Mouse (Mus musculus): ENCODE data around the gene Ehf. TPM values are rescaled to one million over a fixed set of nuclear protein-coding genes. Genes with fewer than 3 reads are reported as not detected.

Ehf gene
- polyA plus RNA-seq, 1 experiment from 2014 or later, result 0.11 TPM

DNA sequence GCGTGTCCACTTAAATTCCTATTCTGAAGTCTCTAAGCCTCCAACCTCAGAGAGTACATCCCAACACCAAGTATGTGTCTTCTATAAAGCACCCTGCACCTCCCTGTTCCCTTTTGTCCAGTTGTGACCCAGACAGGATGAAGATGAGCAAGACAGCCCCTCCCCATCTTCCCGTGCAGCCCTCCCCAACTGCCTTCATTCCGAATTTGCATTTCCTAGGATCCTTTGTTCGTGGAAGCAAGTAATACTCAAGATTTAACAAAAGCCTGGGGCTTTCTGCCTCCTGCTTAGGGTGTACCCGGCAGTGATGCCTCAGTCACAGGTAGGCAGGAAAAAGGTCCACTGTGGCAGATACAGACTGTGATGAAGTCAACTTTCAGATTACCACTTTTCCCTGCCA, 7.6 kb upstream of the Ehf start:
- WGBS, result 65% methylated on average over 5 of the region's 5 CpGs
- no peak overlapping the region for H3K4me2 ChIP-seq

DNA sequence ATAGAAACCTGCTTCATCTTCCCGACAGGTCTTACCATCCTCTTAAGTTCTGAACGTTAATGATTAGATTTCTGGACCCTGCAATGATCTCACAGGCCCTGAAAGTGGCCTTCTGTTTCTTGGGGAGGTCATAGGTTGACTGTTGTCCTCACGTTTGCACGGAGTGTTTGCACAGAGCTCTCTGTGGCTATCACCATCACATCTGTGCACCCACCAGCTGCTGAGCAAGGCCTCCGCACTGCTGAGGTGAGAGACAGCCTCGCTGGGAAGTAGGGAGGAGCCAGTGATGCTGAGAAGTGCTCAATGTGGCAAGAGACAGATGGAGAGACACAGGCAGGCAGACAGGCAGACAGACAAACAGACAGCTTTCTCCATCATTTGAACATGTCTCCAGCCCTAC, 3.6 kb upstream of the Ehf start:
- DNase-seq (ENCODE audit: low spot score) (no peak), ATAC-seq (replicated peaks; ENCODE audit: low FRiP score) (no peak)
- no peak overlapping the region for H3K9ac ChIP-seq (ENCODE audit: low read depth, low read length)
- H3K4me2 ChIP-seq, result no peak overlapping the region
- H3K9me3 ChIP-seq (ENCODE audit: control insufficient read depth, low read length), result no peaks in the 10 kb centered on the region
- no peak overlapping the region for H3K4me3 ChIP-seq (ENCODE audit: low read depth, low read length)
- H3K27ac ChIP-seq (ENCODE audit: low read depth, low read length), result no peak overlapping the region
- WGBS, result 30% methylated on average over 6 of the region's 6 CpGs
- H3K36me3 ChIP-seq (ENCODE audit: control insufficient read depth, insufficient read depth, low read length), result no peaks in the 10 kb centered on the region
- H3K27me3 ChIP-seq (replicated peaks; ENCODE audit: control insufficient read depth, insufficient read depth, low read length), result no peaks in the 10 kb centered on the region
- peaks cover 9% of the 10 kb centered on the region for H3K4me1 ChIP-seq (replicated peaks; ENCODE audit: control insufficient read depth, insufficient read depth, low read length)

More for the DNA sequence above, 7.6 kb upstream of the Ehf start:
- H3K4me1 ChIP-seq (replicated peaks; ENCODE audit: control insufficient read depth, insufficient read depth, low read length), result no peaks in the 10 kb centered on the region
- H3K4me3 ChIP-seq (ENCODE audit: low read depth, low read length), result no peak overlapping the region
- H3K27ac ChIP-seq (ENCODE audit: low read depth, low read length), result no peak overlapping the region
- no peaks in the 10 kb centered on the region for H3K9me3 ChIP-seq (ENCODE audit: control insufficient read depth, low read length)
- H3K27me3 ChIP-seq (replicated peaks; ENCODE audit: control insufficient read depth, insufficient read depth, low read length), result no peaks in the 10 kb centered on the region
- H3K9ac ChIP-seq (ENCODE audit: low read depth, low read length), result no peak overlapping the region
- H3K36me3 ChIP-seq (ENCODE audit: control insufficient read depth, insufficient read depth, low read length), result no peaks in the 10 kb centered on the region
- ATAC-seq (replicated peaks; ENCODE audit: low FRiP score) (no peak), DNase-seq (ENCODE audit: low spot score) (no peak)

DNA sequence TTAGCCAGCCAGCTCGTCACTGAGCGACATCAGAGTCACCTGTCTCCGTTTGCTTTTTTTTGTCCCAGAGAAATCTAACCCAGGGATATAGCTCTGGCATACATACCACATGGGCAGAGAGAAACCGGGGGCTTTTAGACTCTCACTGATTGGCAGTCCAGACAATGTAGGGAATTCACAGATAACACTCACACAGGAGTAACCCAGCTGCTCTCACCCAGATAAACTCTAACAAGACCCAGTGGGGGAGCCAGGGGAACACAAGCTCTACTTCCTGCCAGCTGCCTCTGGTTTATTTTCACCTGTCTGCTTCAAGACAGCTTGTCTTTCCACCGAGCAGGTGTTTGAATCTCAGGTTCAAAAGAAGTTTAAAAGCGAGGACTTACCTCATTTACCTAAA, 409 bp downstream of the Ehf start:
- Histone ChIP-seq H3K9ac (ENCODE audit: low read depth, low read length) (no peak overlapping the region), H3K4me3 (ENCODE audit: low read depth, low read length) (no peak overlapping the region), H3K27me3 (replicated peaks; ENCODE audit: control insufficient read depth, insufficient read depth, low read length) (no peaks in the 10 kb centered on the region), H3K36me3 (ENCODE audit: control insufficient read depth, insufficient read depth, low read length) (no peaks in the 10 kb centered on the region), H3K27ac (ENCODE audit: low read depth, low read length) (no peak overlapping the region), H3K9me3 (ENCODE audit: control insufficient read depth, low read length) (no peaks in the 10 kb centered on the region), H3K4me1 (replicated peaks; ENCODE audit: control insufficient read depth, insufficient read depth, low read length) (peaks cover 21% of the 10 kb centered on the region), H3K4me2 (0 out of 2 replicates have a peak overlapping the region, but pooled peaks have one; percentile 22)
- DNase-seq (ENCODE audit: low spot score), result no peak
- 46% methylated on average over 6 of the region's 6 CpGs for WGBS
- peak; percentile 71 for ATAC-seq (replicated peaks; ENCODE audit: low FRiP score)

DNA sequence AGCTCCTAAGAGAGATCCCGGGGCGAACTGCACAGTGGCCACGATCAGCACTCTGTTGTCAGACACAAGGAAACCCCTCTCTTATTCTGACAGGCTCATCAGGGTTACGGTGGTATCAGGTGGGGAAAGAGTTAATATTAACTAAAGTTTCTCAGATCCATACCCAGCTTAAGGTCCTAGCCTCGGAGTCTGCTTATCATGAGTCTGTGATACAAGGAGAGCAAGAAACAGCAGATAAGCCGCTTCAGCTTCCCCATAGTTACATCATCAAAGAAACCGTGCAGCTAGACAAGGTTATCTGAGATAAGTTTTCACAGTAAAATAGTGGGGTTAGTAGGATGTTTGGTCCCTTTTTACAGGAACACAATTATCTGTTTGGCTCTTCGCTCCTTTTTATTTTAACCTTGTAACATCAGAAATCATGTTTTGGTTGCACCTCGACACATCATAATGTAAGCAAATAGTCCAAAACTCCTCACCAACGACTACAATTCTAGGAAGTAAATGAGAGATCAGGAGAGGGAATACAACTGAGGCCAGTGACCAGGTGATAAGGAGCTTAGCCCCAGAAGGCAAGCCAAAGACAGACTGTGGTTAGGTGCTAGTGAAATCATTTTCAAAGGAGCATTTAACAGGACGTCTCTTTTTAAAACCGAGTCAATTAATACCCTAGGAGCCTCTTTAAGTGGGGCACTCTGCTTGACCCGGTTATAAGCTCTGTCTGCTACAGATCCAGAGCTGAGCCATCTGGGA, 4.2 kb downstream of the Ehf start:
- 30% methylated on average over 13 of the region's 13 CpGs for WGBS

DNA sequence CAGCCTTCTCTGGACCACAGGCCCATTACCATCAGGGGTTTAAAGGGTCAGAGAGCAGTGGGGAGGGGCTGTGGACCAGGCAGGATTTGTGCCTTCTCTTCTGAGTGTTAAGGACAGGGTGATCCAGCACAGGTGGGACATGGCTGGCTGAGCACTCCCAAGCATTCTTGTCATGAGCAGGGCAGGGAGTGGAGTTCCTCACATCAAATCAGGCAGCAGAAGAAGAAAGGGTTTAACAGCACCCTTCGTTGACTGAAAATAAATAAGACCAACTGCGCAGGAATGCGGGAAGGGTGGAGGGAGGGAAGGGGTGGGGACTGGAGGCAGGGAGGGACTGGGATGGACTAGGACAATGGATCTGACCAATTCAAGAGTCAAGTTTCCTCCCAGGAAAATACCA, 8.6 kb downstream of the Ehf start:
- ATAC-seq (replicated peaks; ENCODE audit: low FRiP score) (no peak), DNase-seq (ENCODE audit: low spot score) (no peak)
- Histone ChIP-seq H3K36me3 (ENCODE audit: control insufficient read depth, insufficient read depth, low read length) (no peaks in the 10 kb centered on the region), H3K27ac (ENCODE audit: low read depth, low read length) (no peak overlapping the region), H3K27me3 (replicated peaks; ENCODE audit: control insufficient read depth, insufficient read depth, low read length) (no peaks in the 10 kb centered on the region), H3K4me1 (replicated peaks; ENCODE audit: control insufficient read depth, insufficient read depth, low read length) (peaks cover 10% of the 10 kb centered on the region), H3K4me2 (no peak overlapping the region), H3K9ac (ENCODE audit: low read depth, low read length) (no peak overlapping the region), H3K4me3 (ENCODE audit: low read depth, low read length) (no peak overlapping the region), H3K9me3 (ENCODE audit: control insufficient read depth, low read length) (no peaks in the 10 kb centered on the region)
- WGBS, result 28% methylated on average over 3 of the region's 3 CpGs

More for the DNA sequence above, 4.2 kb downstream of the Ehf start:
- ATAC-seq (replicated peaks; ENCODE audit: low FRiP score), result peak; percentile 86
- Histone ChIP-seq H3K9ac (ENCODE audit: low read depth, low read length) (no peak overlapping the region), H3K4me3 (ENCODE audit: low read depth, low read length) (no peak overlapping the region), H3K9me3 (ENCODE audit: control insufficient read depth, low read length) (no peaks in the 10 kb centered on the region), H3K4me1 (replicated peaks; ENCODE audit: control insufficient read depth, insufficient read depth, low read length) (peaks cover 18% of the 10 kb centered on the region), H3K27me3 (replicated peaks; ENCODE audit: control insufficient read depth, insufficient read depth, low read length) (no peaks in the 10 kb centered on the region), H3K36me3 (ENCODE audit: control insufficient read depth, insufficient read depth, low read length) (no peaks in the 10 kb centered on the region), H3K27ac (ENCODE audit: low read depth, low read length) (0 out of 2 replicates have a peak overlapping the region, but pooled peaks have one; percentile 46), H3K4me2 (peak overlapping the region; percentile 58)
- DNase-seq (ENCODE audit: low spot score), result peak; percentile 44

DNA sequence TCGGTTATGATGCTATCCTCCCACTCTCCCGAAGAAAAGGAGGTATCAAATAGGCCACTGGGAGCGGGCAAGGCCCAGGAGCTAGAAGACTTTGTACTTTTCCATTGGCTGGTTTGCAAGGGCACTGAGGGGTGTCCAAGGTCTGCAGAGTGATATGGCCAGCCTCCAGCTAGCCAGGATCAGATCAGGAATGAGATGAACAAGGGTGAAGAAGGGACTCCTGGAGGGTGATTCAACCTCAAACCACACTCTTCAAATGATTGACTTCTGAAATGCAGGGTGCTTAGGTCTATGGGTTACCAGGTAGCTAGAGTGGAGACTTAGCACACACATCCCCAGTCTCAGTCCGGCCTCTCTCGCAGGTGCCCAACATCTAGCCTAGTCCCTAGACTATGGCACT, 9.3 kb downstream of the Ehf start:
- Histone ChIP-seq H3K27ac (ENCODE audit: low read depth, low read length) (no peak overlapping the region), H3K9me3 (ENCODE audit: control insufficient read depth, low read length) (no peaks in the 10 kb centered on the region), H3K4me2 (no peak overlapping the region), H3K9ac (ENCODE audit: low read depth, low read length) (no peak overlapping the region), H3K4me1 (replicated peaks; ENCODE audit: control insufficient read depth, insufficient read depth, low read length) (peaks cover 4% of the 10 kb centered on the region), H3K36me3 (ENCODE audit: control insufficient read depth, insufficient read depth, low read length) (no peaks in the 10 kb centered on the region), H3K4me3 (ENCODE audit: low read depth, low read length) (no peak overlapping the region), H3K27me3 (replicated peaks; ENCODE audit: control insufficient read depth, insufficient read depth, low read length) (no peaks in the 10 kb centered on the region)
- no peak for DNase-seq (ENCODE audit: low spot score)
- 68% methylated on average over 5 of the region's 5 CpGs for WGBS
- ATAC-seq (replicated peaks; ENCODE audit: low FRiP score), result no peak

DNA sequence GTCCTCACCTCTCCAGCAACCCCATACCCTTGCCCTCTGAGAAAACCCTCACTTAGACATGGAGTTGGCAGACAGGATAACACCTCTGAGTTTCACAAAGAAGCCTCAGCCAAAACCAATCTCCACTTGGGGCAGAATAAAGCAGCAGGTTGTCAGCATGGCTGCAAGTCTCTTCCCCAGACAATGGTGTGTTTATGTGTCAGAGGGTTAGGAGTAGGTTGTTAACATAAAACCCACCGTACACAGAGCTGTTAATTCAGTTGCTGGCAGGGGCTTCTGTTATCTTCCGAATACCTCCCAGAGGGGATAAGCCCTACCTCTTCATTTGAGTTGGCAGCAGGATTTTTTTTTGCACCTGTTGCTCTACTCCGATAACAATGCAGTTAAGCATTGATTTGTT, 9.9 kb downstream of the Ehf start:
- Histone ChIP-seq H3K36me3 (ENCODE audit: control insufficient read depth, insufficient read depth, low read length) (no peaks in the 10 kb centered on the region), H3K27ac (ENCODE audit: low read depth, low read length) (no peak overlapping the region), H3K9me3 (ENCODE audit: control insufficient read depth, low read length) (no peaks in the 10 kb centered on the region), H3K27me3 (replicated peaks; ENCODE audit: control insufficient read depth, insufficient read depth, low read length) (no peaks in the 10 kb centered on the region), H3K4me3 (ENCODE audit: low read depth, low read length) (no peak overlapping the region), H3K4me2 (no peak overlapping the region), H3K4me1 (replicated peaks; ENCODE audit: control insufficient read depth, insufficient read depth, low read length) (no peaks in the 10 kb centered on the region; the same call in 1 of the 2 replicates), H3K9ac (ENCODE audit: low read depth, low read length) (no peak overlapping the region)
- 47% methylated on average over 3 of the region's 3 CpGs for WGBS
- ATAC-seq (replicated peaks; ENCODE audit: low FRiP score), result no peak
- no peak for DNase-seq (ENCODE audit: low spot score)

DNA sequence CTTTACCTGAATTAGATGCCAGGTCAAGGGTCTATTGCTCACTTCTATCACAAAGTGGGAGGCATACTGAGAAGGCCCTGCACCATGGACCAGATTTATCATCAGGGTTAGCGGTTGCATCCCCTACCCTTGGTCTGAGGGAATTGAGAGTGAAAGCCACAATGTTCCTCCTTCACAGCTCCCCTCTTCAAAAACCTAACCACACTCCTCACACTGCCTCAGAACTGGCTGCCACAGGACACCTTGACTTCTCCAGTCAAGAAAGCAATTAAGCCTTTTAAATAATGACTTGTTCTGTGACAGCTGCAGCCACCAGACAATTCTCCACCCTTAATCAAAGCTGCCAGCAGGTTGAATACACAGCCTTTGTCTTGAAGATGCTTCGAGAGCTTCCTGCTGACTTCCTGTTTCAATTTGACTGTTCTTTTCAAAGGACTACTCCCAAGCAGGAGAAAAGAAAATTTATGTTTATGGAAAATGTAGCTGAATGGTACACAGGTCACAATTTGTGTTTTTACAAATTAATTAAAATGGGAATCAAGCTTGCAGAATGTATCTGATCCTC, 12.3 kb downstream of the Ehf start:
- Histone ChIP-seq H3K9me3 (ENCODE audit: control insufficient read depth, low read length) (no peaks in the 10 kb centered on the region), H3K9ac (ENCODE audit: low read depth, low read length) (no peak overlapping the region), H3K4me2 (no peak overlapping the region), H3K27ac (ENCODE audit: low read depth, low read length) (no peak overlapping the region), H3K4me3 (ENCODE audit: low read depth, low read length) (no peak overlapping the region), H3K27me3 (replicated peaks; ENCODE audit: control insufficient read depth, insufficient read depth, low read length) (no peaks in the 10 kb centered on the region), H3K4me1 (replicated peaks; ENCODE audit: control insufficient read depth, insufficient read depth, low read length) (no peaks in the 10 kb centered on the region), H3K36me3 (ENCODE audit: control insufficient read depth, insufficient read depth, low read length) (no peaks in the 10 kb centered on the region)
- WGBS, result 44% methylated on average over 2 of the region's 2 CpGs
- no peak for ATAC-seq (replicated peaks; ENCODE audit: low FRiP score)
- DNase-seq (ENCODE audit: low spot score), result no peak

DNA sequence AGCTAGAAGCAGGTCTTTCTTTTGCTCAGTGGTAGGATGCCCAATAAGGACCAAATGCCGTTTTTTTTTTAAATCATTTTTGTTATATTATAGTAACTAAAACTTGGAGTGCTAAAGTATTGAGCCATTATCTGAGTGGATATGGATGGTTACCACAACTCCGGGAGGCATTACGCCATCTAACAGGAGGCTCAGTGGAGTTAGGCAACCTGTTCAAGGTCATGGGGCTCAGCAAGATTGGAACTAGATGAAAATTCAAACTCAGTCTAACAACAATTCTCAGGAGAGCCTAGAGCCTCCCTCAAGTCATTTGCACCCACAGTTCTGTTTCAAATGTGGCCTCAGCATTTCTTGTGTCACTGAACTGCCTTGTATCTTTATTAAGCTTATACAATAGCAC, 12.9 kb downstream of the Ehf start:
- Histone ChIP-seq H3K4me1 (replicated peaks; ENCODE audit: control insufficient read depth, insufficient read depth, low read length) (no peaks in the 10 kb centered on the region), H3K9ac (ENCODE audit: low read depth, low read length) (no peak overlapping the region), H3K36me3 (ENCODE audit: control insufficient read depth, insufficient read depth, low read length) (no peaks in the 10 kb centered on the region), H3K9me3 (ENCODE audit: control insufficient read depth, low read length) (no peaks in the 10 kb centered on the region), H3K27ac (ENCODE audit: low read depth, low read length) (no peak overlapping the region), H3K4me2 (no peak overlapping the region), H3K27me3 (replicated peaks; ENCODE audit: control insufficient read depth, insufficient read depth, low read length) (no peaks in the 10 kb centered on the region), H3K4me3 (ENCODE audit: low read depth, low read length) (no peak overlapping the region)
- no peak for DNase-seq (ENCODE audit: low spot score)
- ATAC-seq (replicated peaks; ENCODE audit: low FRiP score), result no peak
- WGBS, result 89% methylated on average over 3 of the region's 3 CpGs
